ENCODE assay signal across 14 mouse cellular contexts in the genomic region with DNA sequence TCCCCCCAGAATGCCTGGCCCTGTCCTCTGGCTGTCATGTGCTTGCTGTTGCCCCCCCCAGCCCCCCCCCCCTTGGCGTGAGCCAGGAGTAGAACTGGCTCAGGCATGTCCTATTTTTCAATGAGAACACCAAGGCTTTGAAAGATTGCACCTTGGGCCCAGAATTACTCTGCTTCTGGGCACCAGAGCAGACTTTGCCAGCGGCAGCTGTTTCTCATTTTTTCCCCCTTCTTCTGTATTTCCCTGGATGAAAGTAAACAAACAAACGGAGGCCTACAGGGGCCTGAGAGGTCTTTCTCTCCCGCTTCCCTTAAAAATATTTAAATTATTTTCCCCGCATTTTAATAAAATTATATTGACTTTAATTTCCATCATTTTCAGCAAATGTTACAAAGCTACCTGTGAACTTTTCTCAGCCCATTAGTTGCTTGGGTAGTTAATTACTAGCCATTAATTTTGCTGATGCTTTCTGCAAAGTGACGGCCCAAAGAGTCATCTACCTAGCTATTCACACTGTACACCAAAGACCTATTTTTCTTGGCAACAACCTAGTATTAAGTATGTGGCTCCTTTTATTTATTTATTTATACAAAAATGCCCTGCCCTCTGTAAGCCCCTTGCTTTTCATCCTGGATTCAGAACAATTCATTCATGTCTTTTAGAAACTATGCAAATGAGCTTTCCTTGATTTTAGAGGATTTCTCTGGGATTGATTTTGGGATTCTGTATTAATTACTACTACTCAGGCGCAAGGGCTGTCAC.
"Had no signal": no experiment of that assay in that cellular context is flagged by ENCODE, and none has a peak within 500 bp of the region (broad histone marks: within the 10 kb centered on the region; RNA-seq: fewer than 3 reads in every experiment).

No protein-coding gene starts in this region.

- H3K36me3 ChIP-seq: limb, embryonic 12.5 days; liver, embryonic 13.5 days; midbrain, embryonic 15.5 days; neural tube, embryonic 12.5 days had no signal

- ATAC-seq: liver, postnatal 0 days; midbrain, embryonic 15.5 days had no signal

- DNase-seq: kidney, postnatal 36 days; layer of hippocampus, adult 9-11 months; layer of hippocampus, postnatal 36 days; liver; liver, embryonic 13.5 days; liver, postnatal 0 days; thymus, postnatal 4 days had no signal

- H3K9me3 ChIP-seq: limb, embryonic 12.5 days; liver, embryonic 13.5 days; midbrain, embryonic 15.5 days; neural tube, embryonic 12.5 days had no signal

- H3K4me1 ChIP-seq: liver, embryonic 13.5 days; midbrain, embryonic 15.5 days; neural tube, embryonic 12.5 days had no signal

- H3K4me2 ChIP-seq: limb, embryonic 12.5 days; liver, embryonic 13.5 days; midbrain, embryonic 11.5 days; midbrain, embryonic 15.5 days; neural tube, embryonic 12.5 days had no signal

- H3K27me3 ChIP-seq: limb, embryonic 12.5 days; liver, embryonic 13.5 days; midbrain, embryonic 15.5 days; neural tube, embryonic 12.5 days had no signal

- H3K27ac ChIP-seq: limb, embryonic 12.5 days; liver, embryonic 13.5 days; macrophage; midbrain, embryonic 15.5 days; neural tube, embryonic 12.5 days; stomach, postnatal 0 days had no signal

- H3K9ac ChIP-seq: limb, embryonic 12.5 days; liver, embryonic 13.5 days; liver, postnatal 0 days; midbrain, embryonic 15.5 days; neural tube, embryonic 12.5 days had no signal

- H3K4me3 ChIP-seq: limb, embryonic 12.5 days; liver, embryonic 13.5 days; megakaryocyte, embryonic 14.5 days; midbrain, embryonic 15.5 days; neural tube, embryonic 12.5 days had no signal
